Mouse (Mus musculus) embryonic facial prominence, embryonic 11.5 days (tissue): ENCODE measurements around the gene Ate1. TPM values are rescaled to one million over a fixed set of nuclear protein-coding genes. Genes with fewer than 3 reads are reported as not detected.

Source experiments
- ATAC-seq: fragments of 200-750 bp; cut with Nextera tagmentation; replicated peaks from 2 replicates; pipeline ENCODE4 v1.8.0; 2017; ENCODE audit warnings: low read depth; ENCODE audit not compliant: insufficient number of reproducible peaks, low FRiP score, low TSS enrichment
- DNase-seq: peaks from one replicate; pipeline ENCODE4 v3.0.0-alpha.2; 2015; ENCODE audit warnings: low spot score
- H3K27ac ChIP-seq: fragments of 300-500 bp; sonication (generic); replicated peaks from 2 replicates; pipeline ENCODE4 v1.5.1; 2014; ENCODE audit warnings: mild to moderate bottlenecking, low read depth, low read length, control low read depth
- H3K27me3 ChIP-seq: fragments of 300-500 bp; sonication (generic); 2 replicates; pipeline ENCODE4 v1.6.1; 2014; ENCODE audit warnings: mild to moderate bottlenecking, low read length, moderate library complexity, mixed read lengths; ENCODE audit not compliant: control insufficient read depth, insufficient read depth
- H3K36me3 ChIP-seq: fragments of 300-500 bp; sonication (generic); replicated peaks from 2 replicates; pipeline ENCODE4 v1.6.1; 2014; ENCODE audit warnings: low read depth, mild to moderate bottlenecking, low read length, moderate library complexity, mixed read lengths; ENCODE audit not compliant: control insufficient read depth, insufficient read depth
- H3K4me1 ChIP-seq: fragments of 300-500 bp; sonication (generic); 2 replicates; pipeline ENCODE4 v1.6.1; 2014; ENCODE audit warnings: low read length, mixed read lengths; ENCODE audit not compliant: control insufficient read depth, insufficient read depth
- H3K4me2 ChIP-seq: fragments of 300-500 bp; sonication (generic); 2 replicates; pipeline ENCODE4 v1.6.1; 2014; ENCODE audit warnings: low read depth, mild to moderate bottlenecking, control low read depth, low read length, moderate library complexity
- H3K4me3 ChIP-seq: fragments of 300-500 bp; sonication (generic); 2 replicates; pipeline ENCODE4 v1.5.1; 2014; ENCODE audit warnings: low read depth, low read length, control low read depth
- H3K9ac ChIP-seq: fragments of 300-500 bp; sonication (generic); replicated peaks from 2 replicates; pipeline ENCODE4 v1.6.1; 2014; ENCODE audit warnings: mild to moderate bottlenecking, control low read depth, low read length
- H3K9me3 ChIP-seq: fragments of 300-500 bp; sonication (generic); replicated peaks from 2 replicates; pipeline ENCODE4 v1.6.1; 2016; ENCODE audit warnings: mild to moderate bottlenecking, low read length, inconsistent platforms, mixed read lengths; ENCODE audit not compliant: control insufficient read depth
- WGBS: fragments of 180-500 bp; shearing (Covaris S2); extraction: QIAGEN DNeasy Blood & Tissue Kit; methylation state at CpG from one replicate; pipeline ENCODE4 v1.1.7; 2014; 5-methylcytosine and 5-hydroxymethylcytosine counted together
- polyA plus RNA-seq: library from polyadenylated mRNA; unstranded; fragments of >200 nt; fragmentation: Nextera tagmentation; extraction: Ambion mirVana; gene quantifications from 2 replicates; pipeline ENCODE4 v1.2.1, GENCODE M21; 2014

The Ate1 gene
- polyA plus RNA-seq, 1 experiment from 2014 or later = 43.1 TPM

GRCm38 (mm10) chr7:130386308-130386707, 133.9 kb downstream of the Ate1 start:
- Histone ChIP-seq H3K36me3 (no peaks in the 10 kb centered on the region), H3K4me2 (no peak overlapping the region), H3K4me3 (no peak overlapping the region), H3K4me1 (no peaks in the 10 kb centered on the region), H3K9ac (no peak overlapping the region), H3K9me3 (no peaks in the 10 kb centered on the region), H3K27ac (no peak overlapping the region), H3K27me3 (no peaks in the 10 kb centered on the region)
- ATAC-seq (no peak), DNase-seq (no peak)
- WGBS = 82% methylated on average over 3 of the region's 3 CpGs

- Histone ChIP-seq H3K9me3 (no peaks in the 10 kb centered on the region), H3K4me3 (no peak overlapping the region), H3K27ac (no peak overlapping the region), H3K4me2 (no peak overlapping the region), H3K9ac (no peak overlapping the region), H3K4me1 (no peaks in the 10 kb centered on the region), H3K27me3 (no peaks in the 10 kb centered on the region), H3K36me3 (no peaks in the 10 kb centered on the region)
- no peak for ATAC-seq
- no peak for DNase-seq
- WGBS = 84% methylated on average over 8 of the region's 8 CpGs
These were observed 134.4 kb downstream of the Ate1 start for GRCm38 (mm10) chr7:130385732-130386294.

- DNase-seq (no peak), ATAC-seq (no peak)
- Histone ChIP-seq H3K4me2 (no peak overlapping the region), H3K9me3 (no peaks in the 10 kb centered on the region), H3K27ac (no peak overlapping the region), H3K4me3 (no peak overlapping the region), H3K9ac (no peak overlapping the region), H3K27me3 (no peaks in the 10 kb centered on the region), H3K36me3 (no peaks in the 10 kb centered on the region), H3K4me1 (no peaks in the 10 kb centered on the region)
- WGBS = 93% methylated on average over 13 of the region's 13 CpGs
These were observed 138.0 kb downstream of the Ate1 start for GRCm38 (mm10) chr7:130382126-130382525.

GRCm38 (mm10) chr7:130381387-130381951, 138.7 kb downstream of the Ate1 start:
- WGBS = 77% methylated on average over 8 of the region's 8 CpGs
- no peak for ATAC-seq
- H3K9me3 ChIP-seq = no peaks in the 10 kb centered on the region

GRCm38 (mm10) chr7:130380769-130381355, 139.3 kb downstream of the Ate1 start:
- no peaks in the 10 kb centered on the region for H3K9me3 ChIP-seq

More at GRCm38 (mm10) chr7:130381387-130381951, 138.7 kb downstream of the Ate1 start:
- Histone ChIP-seq H3K27me3 (no peaks in the 10 kb centered on the region), H3K9ac (no peak overlapping the region), H3K4me1 (no peaks in the 10 kb centered on the region), H3K4me2 (no peak overlapping the region), H3K4me3 (no peak overlapping the region), H3K36me3 (no peaks in the 10 kb centered on the region), H3K27ac (no peak overlapping the region)
- DNase-seq = no peak

GRCm38 (mm10) chr7:130380367-130380766, 139.8 kb downstream of the Ate1 start:
- Histone ChIP-seq H3K4me3 (no peak overlapping the region), H3K4me1 (no peaks in the 10 kb centered on the region), H3K36me3 (no peaks in the 10 kb centered on the region), H3K27ac (no peak overlapping the region), H3K27me3 (no peaks in the 10 kb centered on the region), H3K4me2 (no peak overlapping the region), H3K9ac (no peak overlapping the region), H3K9me3 (no peaks in the 10 kb centered on the region)
- ATAC-seq (no peak), DNase-seq (no peak)
- 95% methylated on average over 7 of the region's 7 CpGs for WGBS

More at GRCm38 (mm10) chr7:130380769-130381355, 139.3 kb downstream of the Ate1 start:
- Histone ChIP-seq H3K4me2 (no peak overlapping the region), H3K4me1 (no peaks in the 10 kb centered on the region), H3K4me3 (no peak overlapping the region), H3K27me3 (no peaks in the 10 kb centered on the region), H3K36me3 (no peaks in the 10 kb centered on the region), H3K27ac (no peak overlapping the region), H3K9ac (no peak overlapping the region)
- ATAC-seq (no peak), DNase-seq (no peak)
- 83% methylated on average over 8 of the region's 8 CpGs for WGBS

- no peaks in the 10 kb centered on the region for H3K36me3 ChIP-seq
- no peak overlapping the region for H3K4me3 ChIP-seq
- H3K9ac ChIP-seq = no peak overlapping the region
- H3K9me3 ChIP-seq = no peaks in the 10 kb centered on the region
- H3K27ac ChIP-seq = no peak overlapping the region
- H3K27me3 ChIP-seq = no peaks in the 10 kb centered on the region
- no peaks in the 10 kb centered on the region for H3K4me1 ChIP-seq
- no peak for DNase-seq
- no peak overlapping the region for H3K4me2 ChIP-seq
- WGBS = 92% methylated on average over 5 of the region's 5 CpGs
- ATAC-seq = no peak
These were observed 140.3 kb downstream of the Ate1 start for GRCm38 (mm10) chr7:130379886-130380285.

GRCm38 (mm10) chr7:130378308-130378707, 141.9 kb downstream of the Ate1 start:
- Histone ChIP-seq H3K9ac (no peak overlapping the region), H3K4me3 (no peak overlapping the region), H3K27ac (no peak overlapping the region), H3K27me3 (no peaks in the 10 kb centered on the region), H3K9me3 (no peaks in the 10 kb centered on the region), H3K36me3 (no peaks in the 10 kb centered on the region), H3K4me1 (no peaks in the 10 kb centered on the region), H3K4me2 (no peak overlapping the region)
- DNase-seq (no peak), ATAC-seq (no peak)
- WGBS = 80% methylated on average over 3 of the region's 3 CpGs
